17 mouse cellular contexts compared by ENCODE assay signal in the genomic region with DNA sequence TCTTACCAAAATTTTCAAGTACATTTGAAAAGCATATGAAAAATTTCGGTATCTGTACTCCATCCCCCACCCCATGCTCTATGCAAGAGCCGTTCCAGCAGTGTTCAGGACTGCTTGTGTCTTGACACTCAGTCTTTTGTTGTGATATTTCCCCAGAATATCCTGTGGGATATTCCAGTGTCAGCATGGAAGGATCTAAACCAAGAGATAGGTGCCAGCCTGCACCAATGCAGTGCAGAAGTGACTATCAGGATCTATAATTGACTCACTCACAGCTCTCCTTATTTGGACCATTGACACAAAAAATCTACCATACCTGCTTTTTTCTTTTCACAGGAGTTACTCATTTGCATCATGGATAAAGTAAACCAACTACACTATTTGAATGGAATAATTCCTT.
"Had no signal": no experiment of that assay in that cellular context is flagged by ENCODE, and none has a peak within 500 bp of the region (broad histone marks: within the 10 kb centered on the region; RNA-seq: fewer than 3 reads in every experiment).

No protein-coding gene starts in this region.

- DNase-seq: lung, adult 18-20 months; lung, embryonic 14.5 days; lung, postnatal 10 days; lung, postnatal 4 days; retina, postnatal 1 day; right cerebral cortex, adult 18-20 months; right cerebral cortex, postnatal 25 days; right cerebral cortex, postnatal 4 days; spleen, adult 18-20 months; thymus, adult 18-20 months; thymus, postnatal 14 days; thymus, postnatal 36 days had no signal

- H3K4me1 ChIP-seq: megakaryocyte, embryonic 14.5 days; midbrain, embryonic 15.5 days; neural tube, embryonic 12.5 days had no signal

- H3K27ac ChIP-seq: midbrain, embryonic 13.5 days; midbrain, embryonic 15.5 days; neural tube, embryonic 12.5 days had no signal

- H3K4me3 ChIP-seq: megakaryocyte, embryonic 14.5 days; midbrain, embryonic 13.5 days; midbrain, embryonic 15.5 days; neural tube, embryonic 12.5 days had no signal

- H3K36me3 ChIP-seq: midbrain, embryonic 13.5 days; midbrain, embryonic 15.5 days; neural tube, embryonic 12.5 days had no signal

- H3K4me2 ChIP-seq: lung, embryonic 14.5 days; midbrain, embryonic 11.5 days; midbrain, embryonic 13.5 days; midbrain, embryonic 15.5 days; neural tube, embryonic 12.5 days had no signal

- H3K9ac ChIP-seq: lung, embryonic 14.5 days; midbrain, embryonic 13.5 days; midbrain, embryonic 15.5 days; neural tube, embryonic 12.5 days had no signal

- H3K27me3 ChIP-seq: megakaryocyte, embryonic 14.5 days; midbrain, embryonic 13.5 days; midbrain, embryonic 15.5 days; neural tube, embryonic 12.5 days had no signal

- H3K9me3 ChIP-seq: midbrain, embryonic 13.5 days; midbrain, embryonic 15.5 days; neural tube, embryonic 12.5 days had no signal

- ATAC-seq: midbrain, embryonic 13.5 days; midbrain, embryonic 15.5 days had no signal
